Mouse (Mus musculus) T-helper 2 cell (primary cell): ENCODE measurements around the gene Zan.

Experiments
- in situ Hi-C: fragments of 300-600 bp; cut with MboI, MseI; formaldehyde crosslinking; loops from one replicate; pipeline ENCODE4 v1.15.1; 2025; ENCODE audit warnings: high pct_unique_total_duplicates

Gene Zan

GRCm38 (mm10) chr5:137352011-137352975 is 124.6 kb downstream of the Zan start:
- in situ Hi-C loops: loop anchor here (5.0 kb wide), 1 partner anchor 35 kb away; no protein-coding TSS in a partner anchor

GRCm38 (mm10) chr5:137351394-137351793 is 125.5 kb downstream of the Zan start:
- in situ Hi-C loops: loop anchor here (5.0 kb wide), 1 partner anchor 36 kb away; no protein-coding TSS in a partner anchor

- in situ Hi-C loops: loop anchor here (5.0 kb wide), 1 partner anchor 36 kb away; no protein-coding TSS in a partner anchor
These were observed 125.8 kb downstream of the Zan start for GRCm38 (mm10) chr5:137351058-137351380.

GRCm38 (mm10) chr5:137350205-137351057 is 126.4 kb downstream of the Zan start:
- in situ Hi-C loops: loop anchor here (5.0 kb wide), 1 partner anchor 37 kb away; no protein-coding TSS in a partner anchor

GRCm38 (mm10) chr5:137349384-137350204 is 127.3 kb downstream of the Zan start, which contains the start of gene Ephb4:
Gene Ephb4, plus strand, starts transcription at chr5:137350109.
- in situ Hi-C loops: loop anchor here (5.0 to 10.0 kb wide), 2 partner anchors 38 to 415 kb away; no protein-coding TSS in a partner anchor

GRCm38 (mm10) chr5:137348482-137349383 is 128.1 kb downstream of the Zan start:
- in situ Hi-C loops: loop anchor here (10.0 kb wide), 1 partner anchor 416 kb away; no protein-coding TSS in a partner anchor

GRCm38 (mm10) chr5:137347856-137348255 is 129.0 kb downstream of the Zan start:
- in situ Hi-C loops: loop anchor here (10.0 kb wide), 1 partner anchor 417 kb away; no protein-coding TSS in a partner anchor

- in situ Hi-C loops: loop anchor here (10.0 kb wide), 1 partner anchor 418 kb away; no protein-coding TSS in a partner anchor
These were observed 129.9 kb downstream of the Zan start for GRCm38 (mm10) chr5:137346983-137347382.

GRCm38 (mm10) chr5:137346388-137346787 is 130.5 kb downstream of the Zan start:
- in situ Hi-C loops: loop anchor here (10.0 kb wide), 1 partner anchor 418 kb away; no protein-coding TSS in a partner anchor

GRCm38 (mm10) chr5:137345821-137346220 is 131.0 kb downstream of the Zan start:
- in situ Hi-C loops: loop anchor here (10.0 kb wide), 1 partner anchor 419 kb away; no protein-coding TSS in a partner anchor

GRCm38 (mm10) chr5:137343869-137344268 is 133.0 kb downstream of the Zan start:
- in situ Hi-C loops: loop anchor here (10.0 kb wide), 1 partner anchor 421 kb away; no protein-coding TSS in a partner anchor

- in situ Hi-C loops: loop anchor here (10.0 kb wide), 1 partner anchor 421 kb away; no protein-coding TSS in a partner anchor
These were observed 133.5 kb downstream of the Zan start for GRCm38 (mm10) chr5:137343412-137343811.

GRCm38 (mm10) chr5:137342407-137343012 is 134.4 kb downstream of the Zan start:
- in situ Hi-C loops: loop anchor here (10.0 kb wide), 1 partner anchor 422 kb away; no protein-coding TSS in a partner anchor

- in situ Hi-C loops: loop anchor here (10.0 kb wide), 1 partner anchor 425 kb away; no protein-coding TSS in a partner anchor
These were observed 136.6 kb downstream of the Zan start for GRCm38 (mm10) chr5:137340222-137340621.

- in situ Hi-C loops: no loop called here
These were observed 137.4 kb downstream of the Zan start for GRCm38 (mm10) chr5:137339290-137339979.

GRCm38 (mm10) chr5:137338663-137339289 is 138.1 kb downstream of the Zan start:
- in situ Hi-C loops: no loop called here

- in situ Hi-C loops: no loop called here
These were observed 138.6 kb downstream of the Zan start for GRCm38 (mm10) chr5:137338256-137338655.

- in situ Hi-C loops: no loop called here
These were observed 139.7 kb downstream of the Zan start for GRCm38 (mm10) chr5:137337190-137337589.
